Mouse (Mus musculus) ES-E14 (cell line): ENCODE results near the gene Kyat3. TPM values are rescaled to one million over a fixed set of nuclear protein-coding genes. Genes with fewer than 3 reads are reported as not detected.

Source experiments
- DNase-seq: peaks from one replicate; pipeline ENCODE4 v3.0.0-alpha.2; 2013; ENCODE audit warnings: low read depth, low spot score
- H3K27ac ChIP-seq: 2 replicates; pipeline ENCODE4 v1.5.1; 2012; ENCODE audit warnings: low read depth, mild to moderate bottlenecking, low read length, moderate library complexity, mixed read lengths; ENCODE audit not compliant: poor library complexity, insufficient read depth, severe bottlenecking
- H3K36me3 ChIP-seq: 2 replicates; pipeline ENCODE4 v1.6.1; 2012; ENCODE audit warnings: mild to moderate bottlenecking, low read length, moderate library complexity, mixed read lengths; ENCODE audit not compliant: control insufficient read depth, poor library complexity, insufficient read depth, severe bottlenecking
- H3K4me1 ChIP-seq, 2 experiments: fragments of 150-350 bp in 1 of 2; sonication (generic) in 1 of 2; 2 replicates each; pipeline ENCODE4 v1.6.1; 2012; ENCODE audit warnings: low read length in 2 of 2, mild to moderate bottlenecking in 1 of 2, mixed read lengths in 1 of 2; ENCODE audit not compliant: control insufficient read depth in 2 of 2, insufficient read depth in 2 of 2, poor library complexity in 1 of 2
- H3K4me3 ChIP-seq, 2 experiments: fragments of 150-350 bp in 1 of 2; sonication (generic) in 1 of 2; 2 replicates each; pipeline ENCODE4 v1.5.1; 2012; ENCODE audit warnings: low read length in 2 of 2, low read depth in 1 of 2, mild to moderate bottlenecking in 1 of 2, mixed read lengths in 1 of 2; ENCODE audit not compliant: insufficient read depth in 1 of 2, poor library complexity in 1 of 2, severe bottlenecking in 1 of 2
- H3K9ac ChIP-seq: 2 replicates; pipeline ENCODE4 v1.6.1; 2012; ENCODE audit warnings: low read depth, mild to moderate bottlenecking, low read length, mixed read lengths; ENCODE audit not compliant: poor library complexity, insufficient read depth, severe bottlenecking
- H3K9me3 ChIP-seq: fragments of 150-350 bp; sonication (generic); 2 replicates; pipeline ENCODE4 v1.6.1; 2012; ENCODE audit warnings: low read depth, mild to moderate bottlenecking, low read length; ENCODE audit not compliant: control insufficient read depth, insufficient read depth
- CHD2 ChIP-seq: IDR thresholded peaks from 2 replicates; pipeline ENCODE4 v1.6.1; 2014; ENCODE audit warnings: mild to moderate bottlenecking, low read depth, low read length, inconsistent platforms
- HCFC1 ChIP-seq: IDR thresholded peaks from 2 replicates; pipeline ENCODE4 v1.6.1; 2012; ENCODE audit warnings: low read length, inconsistent platforms, borderline replicate concordance; ENCODE audit not compliant: insufficient read depth
- MAFK ChIP-seq: IDR thresholded peaks from 2 replicates; pipeline ENCODE4 v1.6.1; 2014; ENCODE audit warnings: mild to moderate bottlenecking, low read depth, low read length, inconsistent platforms; ENCODE audit not compliant: insufficient read depth
- ZC3H11A ChIP-seq: IDR thresholded peaks from 2 replicates; pipeline ENCODE4 v1.6.1; 2012; ENCODE audit warnings: low read depth, mild to moderate bottlenecking, inconsistent platforms, low read length, borderline replicate concordance
- ZNF384 ChIP-seq: IDR thresholded peaks from 2 replicates; pipeline ENCODE4 v1.6.1; 2012; ENCODE audit warnings: low read depth, low read length, inconsistent platforms
- in situ Hi-C, 2 experiments: fragments of 600-800 bp; cut with MboI; formaldehyde crosslinking; loops; one replicate each; pipeline ENCODE4 v1.15.1; 2025; ENCODE audit warnings: low sequenced_read_pairs in 2 of 2, inconsistent platforms in 1 of 2; ENCODE audit not compliant: unreplicated experiment in 2 of 2
- total RNA-seq: library from RNA; depleted of rRNA; stranded (reverse); fragments of 300-350 nt; gene quantifications from 2 replicates; pipeline ENCODE4 v1.2.3, GENCODE M21; 2012; rRNA removed

Gene Kyat3
- total RNA-seq, 1 experiment, result 11.7 TPM

DNA sequence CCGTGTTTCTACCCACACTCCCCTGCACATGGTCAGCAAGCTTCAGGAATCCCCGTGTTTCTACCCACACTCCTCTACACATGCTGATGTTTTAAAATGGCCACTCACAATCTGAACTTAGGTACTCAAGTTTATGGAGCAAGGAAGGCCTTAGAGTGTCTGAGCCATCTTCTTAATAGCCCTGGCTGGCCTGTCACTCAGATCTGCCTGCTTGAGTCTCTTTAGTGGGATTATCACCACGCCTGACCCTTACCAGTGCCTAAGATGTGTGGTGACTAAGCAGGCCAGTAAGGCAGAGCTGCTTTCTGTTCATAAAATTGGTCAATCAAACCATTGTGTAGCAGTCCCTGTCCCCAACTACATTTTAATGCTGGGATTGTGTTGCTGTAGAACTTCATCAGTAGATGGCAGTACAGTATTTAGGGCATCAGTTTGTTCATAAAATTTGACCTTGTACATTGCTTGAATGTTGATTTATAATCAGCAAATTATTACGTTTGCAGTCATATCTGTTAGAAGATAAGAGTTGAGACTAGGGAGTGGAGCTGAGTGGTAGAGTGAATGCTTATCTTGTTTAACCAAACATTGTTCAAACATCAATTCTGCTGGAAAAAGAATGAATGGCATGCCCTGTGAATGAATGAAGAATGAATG, 72.8 kb downstream of the Kyat3 start:
- in situ Hi-C loops, result no loop called here
- Histone ChIP-seq H3K27ac (no peak overlapping the region), H3K36me3 (peaks cover 5% of the 10 kb centered on the region; the same call in 1 of the 2 replicates), H3K9ac (no peak overlapping the region), H3K4me1 (no peaks in the 10 kb centered on the region), H3K4me3 (no peak overlapping the region), H3K9me3 (no peaks in the 10 kb centered on the region)
- DNase-seq, result no peak
- no peak for TF ChIP-seq HCFC1
- TF ChIP-seq ZC3H11A, result no peak
- TF ChIP-seq MAFK, result no peak
- TF ChIP-seq CHD2, result no peak
- no peak for TF ChIP-seq ZNF384

- in situ Hi-C loops, result no loop called here
- H3K4me3 ChIP-seq, result no peak overlapping the region
- no peak for DNase-seq
- no peaks in the 10 kb centered on the region for H3K4me1 ChIP-seq
- TF ChIP-seq CHD2, result no peak
- TF ChIP-seq ZC3H11A, result no peak
- TF ChIP-seq HCFC1, result no peak
- no peak for TF ChIP-seq MAFK
- TF ChIP-seq ZNF384, result no peak
- H3K27ac ChIP-seq, result no peak overlapping the region
- no peak overlapping the region for H3K9ac ChIP-seq
- no peaks in the 10 kb centered on the region for H3K9me3 ChIP-seq
- peaks cover 16% of the 10 kb centered on the region for H3K36me3 ChIP-seq
Observed at GRCm38 (mm10) chr3:142777227-142777626, 76.4 kb downstream of the Kyat3 start.

DNA sequence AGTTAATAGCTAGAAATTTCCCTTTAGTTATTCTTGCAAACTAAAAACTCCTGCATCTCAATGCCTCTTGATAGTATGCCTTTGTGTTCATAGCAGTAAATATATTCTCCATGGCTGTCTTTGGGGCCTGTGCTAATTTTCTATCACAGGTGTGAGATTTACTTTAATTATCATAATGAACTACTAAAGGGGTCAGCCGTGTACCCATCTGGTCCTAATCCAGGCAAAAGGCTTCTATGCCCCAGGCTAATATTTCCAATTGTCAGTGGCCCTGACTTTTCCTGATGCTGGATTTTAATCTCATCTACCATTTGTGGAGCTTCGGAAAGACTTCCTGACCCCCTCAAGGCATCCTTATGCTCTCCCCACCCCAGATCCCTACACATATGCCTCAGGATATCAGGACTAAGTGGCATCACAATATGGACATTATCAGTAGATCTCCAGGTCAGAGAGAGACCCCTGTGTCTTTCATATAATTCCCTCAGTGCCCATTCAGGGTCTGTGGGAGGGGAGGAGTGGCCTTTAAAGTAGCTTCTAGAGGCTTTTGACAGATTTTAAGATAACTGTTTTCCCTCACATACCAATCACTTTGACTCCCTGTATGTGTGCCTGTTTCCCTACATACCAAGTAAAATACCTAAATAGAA, 85.7 kb downstream of the Kyat3 start:
- TF ChIP-seq ZNF384 (no peak), ZC3H11A (no peak), MAFK (no peak), HCFC1 (no peak), CHD2 (no peak)
- peaks cover 4% of the 10 kb centered on the region for H3K36me3 ChIP-seq
- H3K9me3 ChIP-seq, result no peaks in the 10 kb centered on the region
- DNase-seq, result no peak
- H3K4me3 ChIP-seq, result no peak overlapping the region
- no peak overlapping the region for H3K27ac ChIP-seq
- in situ Hi-C loops, result no loop called here
- H3K4me1 ChIP-seq, result no peaks in the 10 kb centered on the region
- no peak overlapping the region for H3K9ac ChIP-seq

DNA sequence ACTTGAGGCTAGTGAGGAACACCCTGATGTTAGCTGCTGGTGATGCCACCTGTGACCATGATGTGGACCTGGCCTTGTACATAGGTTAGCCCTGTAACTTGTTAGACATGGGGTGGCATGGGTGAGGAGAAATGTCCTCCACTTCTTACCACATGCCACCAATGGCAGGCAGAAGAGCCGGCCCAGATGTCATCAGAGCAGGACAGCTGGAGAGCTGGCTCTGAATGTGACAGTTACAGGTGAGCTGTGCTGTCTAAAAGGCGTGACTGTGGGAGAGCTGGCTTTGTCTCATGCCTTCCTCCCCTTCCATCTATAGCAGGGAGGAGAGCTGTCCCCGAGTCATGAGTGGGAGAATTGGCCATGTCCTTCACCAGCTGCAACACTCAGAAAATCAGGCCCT, 94.7 kb downstream of the Kyat3 start:
- no peak overlapping the region for H3K4me3 ChIP-seq
- H3K27ac ChIP-seq, result no peak overlapping the region
- no peak overlapping the region for H3K9ac ChIP-seq
- no peaks in the 10 kb centered on the region for H3K4me1 ChIP-seq
- in situ Hi-C loops, result no loop called here
- no peaks in the 10 kb centered on the region for H3K9me3 ChIP-seq
- TF ChIP-seq MAFK (no peak), HCFC1 (no peak), CHD2 (no peak), ZC3H11A (no peak), ZNF384 (no peak)
- peaks cover 12% of the 10 kb centered on the region for H3K36me3 ChIP-seq
- no peak for DNase-seq

Other genes starting within 250 kb of the Kyat3 start
- gene Gbp5, start 207.1 kb upstream of the Kyat3 start, total RNA-seq, result not detected in 2 replicates
- gene Gbp7, start 170.7 kb upstream of the Kyat3 start, total RNA-seq, result 0.79 and 0.94 TPM in 2 replicates
- gene Gbp3, start 141.0 kb upstream of the Kyat3 start, total RNA-seq, result 4.7 and 4.8 TPM in 2 replicates
- 5.3 and 5.6 TPM in 2 replicates for gene Gbp2b, start 106.2 kb upstream of the Kyat3 start, total RNA-seq
- gene Gbp2, start 80.4 kb upstream of the Kyat3 start, total RNA-seq, result 9.7 and 12.6 TPM in 2 replicates
- gene Gtf2b, start 64.0 kb downstream of the Kyat3 start, total RNA-seq, result 27.7 and 45.6 TPM in 2 replicates
- 119 and 152 TPM in 2 replicates for gene Pkn2, start 181.0 kb downstream of the Kyat3 start, total RNA-seq